Mouse (Mus musculus) cerebellum, adult 8-10 months (tissue): Measurements from ENCODE around the gene Ccdc9.
"Not testable (repeated sequence)": the region's sequence is repeated elsewhere in the genome, so short reads cannot be mapped to it uniquely, and the experiment has no call there.

Experiments
- DNase-seq: peaks from one replicate; pipeline ENCODE4 v3.0.0; 2022

The Ccdc9 gene

GRCm38 (mm10) chr7:16286026-16286961 is at the start of gene Ccdc9:
Gene Ccdc9 (minus strand): TSS chr7:16286795.
- DNase-seq: peak; percentile 97

GRCm38 (mm10) chr7:16329146-16329545 is 42.6 kb upstream of the Ccdc9 start:
- DNase-seq: no peak

DNA sequence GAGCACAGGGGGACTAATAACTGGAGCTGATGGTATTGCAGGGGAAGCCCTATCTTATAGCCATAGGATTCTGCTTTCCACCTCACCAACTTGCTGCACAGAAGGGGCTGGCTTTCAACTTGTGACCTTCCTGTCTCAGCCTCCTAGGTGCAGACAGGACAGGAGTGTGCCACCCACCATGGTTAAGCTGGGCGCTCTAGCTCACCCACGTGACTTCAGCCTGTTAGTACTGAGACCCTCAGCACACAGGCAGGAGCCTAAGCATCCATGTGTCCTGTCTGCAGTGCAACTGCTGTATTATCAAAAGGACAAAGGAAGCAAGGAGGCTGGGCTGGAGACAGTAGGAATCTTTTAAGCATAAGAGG is 40.0 kb upstream of the Ccdc9 start:
- no peak for DNase-seq

GRCm38 (mm10) chr7:16325920-16326606 is 39.5 kb upstream of the Ccdc9 start:
- peak; percentile 74 for DNase-seq

DNA sequence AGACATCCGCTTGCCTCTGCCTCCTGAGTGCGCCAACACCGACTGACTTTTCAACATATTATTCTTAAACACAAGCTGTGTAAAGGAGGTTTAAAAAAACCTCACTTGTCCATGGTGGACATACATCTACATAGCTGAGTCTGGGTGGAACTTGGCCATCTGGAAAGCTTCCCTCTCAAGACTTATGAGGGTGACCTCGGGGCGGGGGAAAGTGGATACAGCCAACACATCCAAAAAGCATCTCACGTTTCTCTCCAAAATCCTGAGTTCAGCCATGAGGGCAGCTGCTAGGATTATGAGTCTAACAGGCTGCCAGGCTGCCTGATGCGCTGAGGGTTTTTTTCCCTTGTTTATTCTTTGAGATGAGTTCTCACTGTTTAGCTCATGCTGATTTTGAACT is 38.1 kb upstream of the Ccdc9 start:
- DNase-seq: no peak

GRCm38 (mm10) chr7:16320479-16320878 is 33.9 kb upstream of the Ccdc9 start:
- no peak for DNase-seq

- no peak for DNase-seq
Measured at GRCm38 (mm10) chr7:16319216-16319615, 32.6 kb upstream of the Ccdc9 start.

GRCm38 (mm10) chr7:16317094-16317493 is 30.5 kb upstream of the Ccdc9 start:
- no peak for DNase-seq

GRCm38 (mm10) chr7:16315222-16315759 is 28.7 kb upstream of the Ccdc9 start:
- no peak for DNase-seq

DNA sequence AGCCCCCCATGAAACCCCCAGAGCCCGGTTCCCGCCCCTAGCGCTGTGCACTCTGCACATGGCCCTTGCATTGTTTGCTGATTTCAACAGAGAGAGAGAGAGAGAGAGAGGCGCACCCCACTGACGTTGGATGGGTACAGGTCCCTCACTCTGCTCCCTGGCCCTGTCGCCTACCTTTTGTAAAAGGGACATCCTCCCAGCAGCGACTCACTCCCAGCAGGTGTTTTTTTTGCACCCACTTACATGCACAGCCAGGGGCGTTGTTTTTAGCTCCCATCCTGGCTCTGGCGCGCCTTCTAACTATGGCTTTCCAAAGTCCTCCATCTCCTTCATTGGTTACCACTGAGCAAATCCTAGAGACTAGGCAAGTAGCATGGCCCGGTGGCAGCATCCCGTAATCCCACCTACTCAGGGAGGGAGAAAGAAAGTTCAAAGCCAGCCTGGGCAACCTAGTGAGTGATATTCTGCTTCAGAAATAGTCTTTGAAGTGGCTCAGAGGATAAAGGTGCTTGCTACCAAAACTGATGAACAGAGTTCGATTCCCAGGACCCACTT is 27.7 kb upstream of the Ccdc9 start:
- no peak for DNase-seq

GRCm38 (mm10) chr7:16313481-16314220 is 27.1 kb upstream of the Ccdc9 start:
- DNase-seq: peak; percentile 82

- peak; percentile 51 for DNase-seq
Measured at GRCm38 (mm10) chr7:16312672-16313311, 26.2 kb upstream of the Ccdc9 start.

DNA sequence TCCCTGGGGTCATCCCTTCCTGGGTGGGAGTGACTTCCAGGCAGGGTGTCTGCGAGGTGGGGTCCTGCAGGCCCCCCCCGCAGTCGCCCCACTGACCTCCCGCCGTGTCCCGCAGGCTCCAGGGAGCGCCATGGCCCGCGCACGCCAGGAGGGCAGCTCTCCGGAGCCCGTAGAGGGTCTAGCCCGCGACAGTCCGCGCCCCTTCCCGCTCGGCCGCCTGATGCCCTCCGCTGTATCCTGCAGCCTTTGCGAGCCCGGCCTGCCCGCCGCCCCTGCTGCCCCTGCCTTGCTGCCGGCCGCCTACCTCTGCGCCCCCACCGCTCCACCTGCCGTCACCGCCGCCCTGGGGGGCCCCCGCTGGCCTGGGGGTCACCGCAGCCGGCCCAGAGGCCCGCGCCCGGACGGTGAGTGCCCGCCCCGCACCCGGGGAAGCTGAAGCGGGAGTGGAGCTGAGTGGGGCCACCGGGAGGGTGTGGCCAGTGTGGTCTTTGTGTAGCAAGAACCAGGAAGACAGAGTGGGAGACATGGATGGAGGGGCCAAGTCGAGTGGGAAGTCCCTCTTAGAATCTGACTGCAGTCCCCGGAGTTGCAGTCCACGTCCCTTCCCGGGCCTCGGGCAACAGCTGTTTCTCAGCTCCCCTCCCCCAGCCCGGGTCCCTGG is 25.5 kb upstream of the Ccdc9 start:
- DNase-seq: peak; percentile 53

GRCm38 (mm10) chr7:16311453-16312004 is 24.9 kb upstream of the Ccdc9 start:
- no peak for DNase-seq

DNA sequence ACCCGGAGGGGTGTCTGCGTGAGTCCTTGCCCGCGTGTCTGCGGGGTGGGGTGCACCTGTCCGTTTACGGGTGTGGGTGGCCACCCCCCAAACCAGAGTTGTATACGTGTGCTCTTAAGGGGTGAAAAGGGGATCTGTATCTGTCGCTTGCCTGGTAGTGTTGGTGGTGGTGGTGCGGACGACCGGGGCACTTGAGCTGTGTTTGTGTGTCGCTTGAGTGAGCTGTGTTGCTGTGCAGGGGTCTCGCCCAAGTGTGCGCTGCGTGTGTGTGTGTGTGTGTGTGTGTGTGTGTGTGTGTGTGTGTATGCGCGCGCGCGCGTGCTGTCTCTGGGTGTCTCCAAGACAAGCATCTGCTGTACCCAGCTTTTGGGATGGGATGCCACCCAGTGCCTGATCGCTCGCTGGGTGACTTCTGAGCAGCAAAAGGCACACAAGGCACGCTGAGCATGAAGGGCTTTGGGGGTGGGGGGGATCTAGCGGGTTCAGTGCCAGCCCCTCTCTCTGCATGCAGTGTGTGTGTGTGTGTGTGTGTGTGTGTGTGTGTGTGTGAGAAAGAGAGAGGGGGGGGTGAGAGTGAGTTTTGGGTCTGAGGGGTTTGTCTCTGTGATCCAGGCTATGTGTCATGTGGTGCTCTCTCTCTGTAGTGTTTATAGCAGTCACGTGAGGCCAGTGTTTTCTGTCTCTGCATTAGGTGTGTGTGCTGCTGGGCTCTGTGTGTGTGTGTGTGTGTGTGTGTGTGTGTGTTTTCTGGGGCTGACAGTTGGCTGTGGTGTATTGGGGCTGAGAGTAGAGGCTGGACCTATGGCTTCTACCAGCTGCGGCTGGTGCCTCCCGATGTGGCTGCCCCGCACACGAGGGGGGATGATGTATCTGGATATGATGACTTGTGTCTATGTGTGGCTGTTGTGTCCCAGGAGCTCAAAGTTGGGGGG is 24.2 kb upstream of the Ccdc9 start:
- DNase-seq: peak; percentile 48

GRCm38 (mm10) chr7:16310020-16310520 is 23.5 kb upstream of the Ccdc9 start:
- DNase-seq: peak; percentile 90

DNA sequence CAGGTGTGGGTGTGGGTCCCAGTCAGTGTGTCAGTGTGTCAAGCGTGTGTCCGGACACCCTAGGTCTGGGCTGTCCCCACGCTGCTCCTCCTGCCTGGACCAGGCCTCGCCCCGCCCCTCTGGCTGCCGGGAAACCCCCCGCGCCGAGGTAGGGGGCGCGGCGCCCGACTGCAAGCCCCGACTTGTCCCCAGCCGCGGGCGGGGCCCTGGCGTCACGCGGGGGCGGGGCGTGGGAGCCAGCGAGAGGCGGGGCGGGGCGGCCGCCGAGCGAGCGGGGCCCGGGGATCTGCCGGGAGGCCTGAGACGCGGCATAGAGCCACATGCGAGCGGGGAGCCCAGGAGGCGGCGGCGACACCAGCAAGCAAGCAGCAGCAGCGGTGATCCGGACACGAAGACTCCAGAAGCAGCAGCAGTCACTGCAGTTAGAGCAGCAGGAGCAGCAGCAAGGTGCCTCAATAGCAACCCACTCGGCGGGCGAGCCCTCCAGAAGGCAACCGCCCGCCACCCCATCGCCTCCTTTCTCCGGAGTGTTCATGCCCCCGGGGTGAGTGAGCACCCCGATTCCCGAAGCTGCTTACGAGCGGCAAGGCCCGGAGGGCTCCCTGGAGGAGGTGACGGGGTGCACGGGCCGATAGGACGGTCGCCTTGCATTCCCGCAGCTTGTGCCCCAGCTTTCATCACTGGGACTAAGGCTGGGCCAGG is 22.9 kb upstream of the Ccdc9 start:
- peak; percentile 89 for DNase-seq

- DNase-seq: no peak
Measured at GRCm38 (mm10) chr7:16308555-16309317, 22.1 kb upstream of the Ccdc9 start.

GRCm38 (mm10) chr7:16308093-16308492 is 21.5 kb upstream of the Ccdc9 start, which contains the start of gene Bbc3:
Gene Bbc3 (plus strand): TSS chr7:16308393.
- DNase-seq: not testable (repeated sequence)
